Mouse (Mus musculus): Measurements from ENCODE around the gene Stk10.
A peak's percentile ranks its signal among the peaks of the same experiment; 100 is the strongest.
"Not testable (repeated sequence)": the region's sequence is repeated elsewhere in the genome, so short reads cannot be mapped to it uniquely, and the experiment has no call there.

Gene Stk10

DNA sequence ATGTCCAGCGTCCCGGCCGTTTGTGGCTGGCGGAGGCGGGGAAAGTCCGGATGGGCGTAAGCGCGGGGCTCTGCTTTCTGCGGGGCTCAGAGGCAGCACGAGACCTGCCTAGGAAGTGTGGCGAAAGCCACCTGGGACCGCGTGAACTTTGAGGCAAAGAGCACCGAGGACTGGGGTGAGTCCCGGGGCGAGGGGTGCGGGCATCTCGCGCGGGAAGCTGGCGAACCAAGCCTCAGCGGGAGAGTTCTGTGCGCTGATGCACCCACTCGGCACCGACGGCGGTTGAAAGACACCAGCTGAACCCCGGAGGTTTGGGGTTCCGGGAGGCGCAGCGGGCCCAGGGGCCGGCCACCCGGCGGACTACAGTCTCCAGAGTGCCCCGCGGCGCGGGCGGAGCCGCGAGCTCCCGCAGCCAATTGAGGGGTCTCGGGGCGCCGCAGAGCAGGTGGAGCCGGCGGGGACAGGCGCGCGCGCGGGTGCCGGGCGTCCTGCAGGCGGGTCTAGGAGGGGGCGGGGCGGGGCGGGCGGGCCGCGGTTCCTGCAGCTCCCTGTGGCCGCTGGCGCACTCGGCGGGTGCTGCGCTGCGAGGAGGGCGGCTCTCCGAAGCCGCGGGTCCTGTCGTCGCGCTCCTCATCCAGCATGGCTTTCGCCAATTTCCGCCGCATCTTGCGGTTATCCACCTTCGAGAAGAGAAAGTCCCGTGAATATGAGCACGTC is at the start of gene Stk10:
Gene Stk10 (plus strand): TSS at position 541 of the 717 bp plus-strand sequence.
- peak; percentile 84 to 90 for DNase-seq (ENCODE audit: low spot score in 2 of 2)

DNA sequence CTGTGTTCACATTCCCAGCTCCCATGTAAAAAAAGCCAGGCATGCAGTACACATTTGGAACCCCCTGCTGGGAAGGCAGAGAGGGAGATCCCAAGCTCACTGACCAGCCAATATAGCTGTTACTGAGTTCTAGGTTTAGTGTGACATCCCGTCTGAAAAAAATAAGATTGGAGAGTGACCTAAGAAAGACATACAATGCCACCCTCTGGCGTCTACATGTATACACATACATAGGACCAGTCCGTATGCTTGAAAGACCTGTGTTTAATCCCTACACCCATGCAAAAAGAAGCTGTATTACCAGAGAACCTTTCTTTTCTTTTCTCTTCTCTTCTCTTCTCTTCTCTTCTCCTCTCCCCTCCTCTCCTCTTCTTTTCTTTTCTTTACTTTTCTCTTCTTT is 47.8 kb upstream of the Stk10 start:
- DNase-seq (ENCODE audit: low spot score in 2 of 2), result no peak

DNA sequence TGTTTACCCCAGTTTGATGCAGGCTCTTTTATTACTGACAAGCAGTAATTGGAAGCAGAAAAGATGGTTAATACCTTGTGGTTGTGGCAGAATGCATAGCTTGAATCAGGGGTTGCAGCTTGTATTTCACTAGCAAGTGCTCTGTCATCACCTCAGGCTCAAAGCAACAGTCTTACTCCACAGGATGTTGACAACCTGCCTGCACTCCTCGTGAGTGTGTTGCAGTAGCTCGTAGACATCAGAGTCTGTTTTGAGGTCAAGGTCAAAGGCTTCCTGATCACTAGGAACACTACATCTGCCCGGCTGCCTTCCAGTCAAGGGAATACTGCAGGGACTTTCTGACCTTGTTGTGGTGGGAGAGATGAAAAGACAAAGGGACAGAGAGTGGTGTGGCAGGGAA is 46.5 kb upstream of the Stk10 start:
- no peak for DNase-seq (ENCODE audit: low spot score in 2 of 2)

DNA sequence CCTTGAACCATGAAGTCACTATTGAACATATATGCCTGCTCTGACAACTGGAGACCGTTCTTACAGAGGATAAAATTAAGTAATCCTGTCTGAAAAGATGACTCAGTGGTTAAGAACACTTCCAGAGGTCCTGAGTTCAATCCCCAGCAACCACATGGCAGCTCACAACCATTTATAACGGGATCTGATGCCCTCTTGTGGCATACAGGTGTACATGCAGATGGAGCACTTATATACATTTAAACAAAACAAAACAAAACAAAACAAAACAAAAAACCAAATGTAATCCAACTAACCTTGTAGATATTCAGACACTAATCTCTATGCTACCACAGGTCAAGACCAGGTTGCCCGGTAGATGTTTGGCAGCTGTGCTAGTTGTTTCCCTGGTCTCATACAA is 45.6 kb upstream of the Stk10 start:
- DNase-seq (ENCODE audit: low spot score in 2 of 2), result no peak

DNA sequence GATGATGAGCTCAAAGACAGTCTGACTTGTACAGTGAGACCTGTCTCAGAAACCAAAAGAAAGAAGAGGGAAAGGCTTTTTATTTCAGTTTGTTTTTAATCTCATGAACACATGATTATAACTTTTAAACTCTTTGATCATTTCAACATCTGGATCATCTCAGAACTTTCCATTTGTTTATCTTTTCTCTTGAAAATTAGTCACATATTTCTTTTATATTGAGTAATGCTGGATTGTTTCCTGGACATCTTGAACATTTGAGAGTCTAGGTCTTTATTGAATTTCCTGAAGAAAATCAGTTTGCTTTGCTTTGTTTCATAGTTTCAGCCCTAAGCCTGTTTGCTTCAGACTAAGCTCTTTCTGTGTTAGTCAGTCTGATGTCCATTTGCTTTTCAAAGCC is 44.8 kb upstream of the Stk10 start:
- no peak for DNase-seq (ENCODE audit: low spot score in 2 of 2)

DNA sequence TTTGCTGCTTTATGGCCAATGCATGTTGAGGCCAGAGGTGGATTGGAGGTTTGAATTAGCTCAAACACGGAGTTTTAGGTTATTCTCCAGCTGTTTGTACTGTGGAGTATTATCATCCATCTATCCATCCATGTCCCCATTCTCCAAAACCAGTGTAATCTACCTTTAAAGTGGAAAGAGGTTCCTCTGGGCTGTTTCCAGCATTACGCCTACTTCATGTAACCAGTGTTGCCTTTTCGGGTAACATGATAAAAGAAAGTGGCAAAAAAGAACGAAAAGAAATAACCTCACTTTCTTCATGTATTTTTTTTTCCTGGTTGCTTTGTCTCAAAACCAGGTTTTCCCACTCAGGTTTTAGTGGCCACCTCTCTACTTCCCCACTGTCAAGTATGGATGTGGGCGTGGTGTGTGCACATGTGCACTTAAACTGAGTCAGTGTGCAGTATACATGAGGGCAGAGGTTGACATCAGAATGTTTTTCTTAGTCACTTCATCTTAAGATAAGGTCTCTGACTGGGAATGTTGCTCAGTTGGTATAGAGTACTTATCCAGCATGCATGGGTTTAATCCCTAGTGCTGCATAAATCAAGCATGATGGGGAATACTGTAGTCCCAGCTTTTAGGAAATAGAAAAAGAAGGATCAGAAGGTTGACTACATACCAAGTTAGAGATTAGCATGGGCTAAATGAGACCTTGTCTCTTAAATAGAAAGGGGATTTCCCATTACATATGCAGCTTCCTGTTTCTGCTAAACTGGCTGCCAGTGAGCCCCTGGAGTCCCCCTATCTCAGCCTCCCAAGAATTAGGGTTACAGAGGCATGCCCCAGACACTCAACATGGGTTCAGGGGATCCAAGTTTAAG is 44.1 kb upstream of the Stk10 start:
- DNase-seq (ENCODE audit: low spot score in 2 of 2), result no peak

DNA sequence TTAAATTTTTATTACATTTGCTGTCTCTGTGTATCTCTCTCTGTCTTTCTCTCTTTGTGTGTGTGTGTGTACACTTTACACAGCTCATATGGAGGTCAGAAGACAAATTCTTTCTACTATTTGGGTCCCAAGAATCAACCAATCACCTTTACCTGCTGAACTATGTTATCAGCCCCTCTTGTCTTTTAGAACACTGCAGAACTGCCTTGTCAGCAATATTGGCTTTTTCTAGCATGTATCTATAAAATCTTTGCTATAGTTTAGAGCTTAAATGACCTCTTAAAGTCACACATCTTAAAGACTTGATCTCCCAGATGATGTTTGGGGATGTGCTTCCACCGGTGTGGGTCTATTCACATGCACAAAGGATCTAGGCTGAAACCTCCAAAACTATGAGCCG is 42.0 kb upstream of the Stk10 start:
- no peak for DNase-seq (ENCODE audit: low spot score in 2 of 2)

DNA sequence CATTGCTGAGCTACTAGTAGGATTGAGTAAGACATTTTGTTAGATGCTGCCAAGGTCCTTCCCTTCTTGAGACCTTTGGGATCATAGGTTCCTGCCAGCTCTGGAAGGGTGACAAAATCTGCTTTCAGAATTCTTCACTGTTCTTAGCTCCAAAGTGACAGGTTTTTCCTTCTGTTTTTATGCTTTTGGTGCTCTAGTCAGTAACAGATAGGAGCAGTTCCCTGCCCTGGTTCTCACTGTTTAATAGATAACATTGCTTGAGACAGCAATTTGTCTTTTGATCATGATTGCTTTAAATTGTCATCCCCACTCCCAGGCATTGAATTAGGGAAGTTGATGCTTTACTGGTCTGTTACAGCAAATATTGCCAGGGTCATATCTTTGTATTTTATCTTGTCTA is 39.8 kb upstream of the Stk10 start:
- no peak for DNase-seq (ENCODE audit: low spot score in 2 of 2)

DNA sequence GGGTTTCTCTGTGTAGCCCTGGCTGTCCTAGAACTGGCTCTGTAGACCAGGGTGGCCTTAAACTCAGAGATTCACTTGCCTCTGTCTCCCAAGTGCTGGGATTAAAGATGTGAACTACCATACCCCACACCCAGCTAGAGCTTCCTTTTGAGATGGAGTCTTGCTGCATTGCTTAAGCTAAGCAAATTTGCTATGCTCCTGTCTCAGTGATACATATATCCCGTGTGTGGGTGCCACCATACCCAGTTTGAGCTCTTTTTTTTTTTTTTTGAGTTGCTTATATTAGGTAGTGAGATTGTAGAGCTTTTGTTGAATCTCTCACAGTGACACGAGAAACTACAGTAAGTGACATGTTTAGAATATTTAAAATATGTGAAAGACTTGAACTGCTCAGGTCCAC is 37.8 kb upstream of the Stk10 start:
- no peak for DNase-seq (ENCODE audit: low spot score in 2 of 2)

DNA sequence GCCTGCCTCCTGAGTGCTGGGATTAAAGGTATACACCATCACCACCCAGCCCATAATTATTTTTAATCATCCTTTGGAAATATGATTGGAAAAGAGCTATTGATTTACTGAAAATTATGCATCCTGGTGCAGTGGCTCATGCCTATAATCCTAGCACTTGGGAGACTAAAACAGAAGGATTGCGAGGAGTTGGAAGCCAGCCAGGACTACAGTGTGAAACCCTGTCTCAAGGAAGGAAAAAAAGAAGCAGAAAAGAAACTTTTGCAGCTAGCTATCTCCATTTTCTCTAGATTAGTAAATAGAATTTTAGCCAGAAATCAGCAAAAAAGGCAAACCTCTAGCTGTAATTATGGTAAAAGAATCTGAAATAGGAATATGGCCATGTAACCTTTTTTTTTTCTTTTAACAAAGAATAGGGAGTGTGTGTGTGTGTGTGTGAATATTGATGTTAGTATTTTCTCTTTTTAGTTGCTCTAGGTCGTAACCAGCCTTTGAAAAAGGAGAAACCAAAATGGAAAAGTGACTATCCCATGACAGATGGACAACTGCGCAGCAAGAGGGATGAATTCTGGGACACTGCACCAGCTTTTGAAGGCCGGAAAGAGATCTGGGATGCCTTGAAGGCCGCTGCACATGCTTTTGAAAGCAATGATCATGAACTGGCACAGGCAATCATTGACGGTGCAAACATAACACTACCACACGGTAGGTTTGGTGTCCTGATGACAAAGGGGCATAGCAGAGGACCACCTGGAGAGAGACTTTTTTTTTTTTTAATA is 34.2 kb upstream of the Stk10 start:
- DNase-seq (ENCODE audit: low spot score in 2 of 2), result peak; percentile 58 to 76

DNA sequence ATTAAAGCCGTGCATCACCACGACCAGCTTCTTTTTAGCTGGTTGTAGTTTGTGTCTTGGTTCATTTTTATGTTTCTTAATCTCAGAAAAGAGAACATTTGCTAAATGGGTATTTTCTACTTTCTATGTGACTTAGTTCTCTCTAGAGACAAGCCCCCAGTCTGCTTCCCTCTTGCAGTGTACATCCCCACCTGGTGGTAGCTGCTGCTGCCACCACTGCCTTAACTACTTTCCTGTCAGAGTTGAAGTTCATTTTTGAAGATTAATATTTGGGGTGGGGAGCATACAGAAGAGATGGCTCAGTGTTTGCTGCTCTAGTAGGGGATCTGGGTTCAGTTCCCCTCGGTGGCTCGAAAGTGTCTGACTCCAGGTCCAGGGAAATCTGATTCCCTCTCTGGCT is 33.2 kb upstream of the Stk10 start:
- no peak for DNase-seq (ENCODE audit: low spot score in 2 of 2)

DNA sequence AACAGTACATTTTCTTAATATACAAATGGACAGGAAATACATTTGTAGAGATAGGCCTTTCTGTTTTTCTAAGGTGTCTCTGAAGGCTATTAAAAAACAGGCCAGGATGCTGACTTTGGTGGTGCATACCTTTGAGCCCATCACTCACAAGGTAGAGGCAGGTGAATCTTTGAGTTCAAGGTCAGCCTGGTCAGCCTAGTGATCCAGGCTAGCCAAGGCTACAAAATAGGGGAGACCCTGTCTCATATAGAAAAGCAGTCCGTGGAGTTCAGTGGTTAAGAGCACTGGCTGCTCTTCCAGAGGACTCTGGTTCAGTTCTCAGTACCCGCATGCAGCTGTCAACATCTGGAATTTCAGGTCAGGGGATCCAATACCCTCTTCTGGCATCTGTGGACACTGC is 29.4 kb upstream of the Stk10 start:
- DNase-seq (ENCODE audit: low spot score in 2 of 2), result no peak

DNA sequence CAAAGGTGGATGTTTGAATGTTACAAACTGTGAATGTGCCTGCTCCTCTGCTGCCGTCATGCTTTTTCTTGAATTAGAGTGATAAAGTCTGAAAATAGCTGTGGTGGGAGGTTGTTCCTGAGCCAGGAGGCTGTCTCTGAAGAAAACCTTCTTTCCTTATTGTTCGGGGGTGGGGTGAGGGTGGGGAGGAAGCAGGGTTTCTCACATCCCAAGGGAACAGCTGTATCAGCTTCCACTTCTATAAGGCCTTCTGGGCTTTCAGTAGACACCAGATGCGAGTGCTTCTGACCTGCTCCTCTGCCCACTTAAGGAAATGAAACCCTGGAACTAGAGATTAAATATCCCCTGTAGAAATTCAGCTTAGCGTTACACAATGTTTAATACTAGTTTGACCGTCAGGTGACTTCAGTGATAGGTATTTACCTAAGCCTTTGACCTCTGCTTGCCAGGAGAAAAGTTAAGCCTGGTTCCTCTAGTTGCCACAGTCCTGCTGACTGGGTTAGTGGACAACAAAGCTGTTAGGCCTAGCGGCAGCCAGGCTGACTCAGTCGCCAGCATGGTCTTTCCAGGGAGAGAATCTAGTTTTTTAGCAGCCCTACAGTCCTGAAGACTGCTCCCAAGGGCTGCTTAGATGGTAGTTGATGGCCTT is 27.9 kb upstream of the Stk10 start:
- peak in 1 of 2 experiments; percentile 45 for DNase-seq (ENCODE audit: low spot score in 2 of 2)

DNA sequence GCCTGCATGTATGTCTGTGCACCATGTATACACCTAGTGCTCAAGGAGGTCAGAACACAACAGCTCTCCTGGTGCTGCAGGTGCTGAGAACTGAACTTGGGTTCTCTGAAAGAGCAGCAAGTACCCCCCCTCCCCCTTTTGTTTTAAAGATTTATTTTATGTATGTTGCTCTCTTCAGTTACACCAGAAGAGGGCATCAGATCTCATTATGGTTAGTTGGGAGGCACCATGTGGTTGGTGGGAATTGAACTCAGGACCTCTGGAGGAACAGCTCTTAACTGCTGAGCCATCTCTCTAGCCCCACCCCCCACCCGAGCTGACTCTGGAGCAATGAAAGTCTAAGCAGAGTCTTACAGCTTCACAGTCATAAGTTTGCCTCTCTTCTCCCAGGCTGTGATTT is 22.2 kb upstream of the Stk10 start:
- DNase-seq (ENCODE audit: low spot score in 2 of 2), result no peak

DNA sequence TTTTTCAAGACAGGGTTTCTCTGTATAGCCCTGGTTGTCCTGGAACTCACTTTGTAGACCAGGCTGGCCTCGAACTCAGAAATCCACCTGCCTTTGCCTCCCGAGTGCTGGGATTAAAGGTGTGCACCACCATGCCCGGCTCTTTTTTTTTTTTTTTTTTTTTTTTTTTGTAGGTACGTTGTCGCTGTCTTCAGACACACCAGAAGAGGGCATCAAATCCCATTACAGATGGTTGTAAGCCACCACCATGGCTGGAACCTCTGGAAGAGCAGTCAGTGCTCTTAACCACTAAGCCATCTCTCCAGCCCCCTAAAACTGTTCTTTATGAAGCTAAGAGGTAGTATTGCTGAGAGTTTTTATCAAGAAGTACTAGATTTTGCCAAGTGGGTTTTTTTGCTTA is 18.3 kb upstream of the Stk10 start:
- not testable (repeated sequence) for DNase-seq (ENCODE audit: low spot score in 2 of 2)

DNA sequence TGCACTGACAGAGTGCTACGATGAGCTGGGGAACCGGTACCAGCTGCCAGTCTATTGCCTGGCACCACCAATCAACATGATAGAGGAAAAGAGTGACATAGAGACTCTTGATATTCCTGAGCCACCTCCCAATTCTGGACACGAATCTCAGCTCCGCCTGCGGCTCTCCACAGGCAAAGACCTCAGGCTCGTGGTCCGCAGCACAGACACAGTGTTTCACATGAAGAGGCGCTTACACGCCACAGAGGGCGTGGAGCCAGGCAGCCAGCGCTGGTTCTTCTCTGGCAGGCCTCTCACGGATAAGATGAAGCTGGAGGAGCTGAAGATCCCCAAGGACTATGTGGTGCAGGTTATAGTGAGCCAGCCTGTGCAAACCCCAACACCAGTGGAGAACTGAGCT is 17.0 kb upstream of the Stk10 start:
- DNase-seq (ENCODE audit: low spot score in 2 of 2), result no peak

DNA sequence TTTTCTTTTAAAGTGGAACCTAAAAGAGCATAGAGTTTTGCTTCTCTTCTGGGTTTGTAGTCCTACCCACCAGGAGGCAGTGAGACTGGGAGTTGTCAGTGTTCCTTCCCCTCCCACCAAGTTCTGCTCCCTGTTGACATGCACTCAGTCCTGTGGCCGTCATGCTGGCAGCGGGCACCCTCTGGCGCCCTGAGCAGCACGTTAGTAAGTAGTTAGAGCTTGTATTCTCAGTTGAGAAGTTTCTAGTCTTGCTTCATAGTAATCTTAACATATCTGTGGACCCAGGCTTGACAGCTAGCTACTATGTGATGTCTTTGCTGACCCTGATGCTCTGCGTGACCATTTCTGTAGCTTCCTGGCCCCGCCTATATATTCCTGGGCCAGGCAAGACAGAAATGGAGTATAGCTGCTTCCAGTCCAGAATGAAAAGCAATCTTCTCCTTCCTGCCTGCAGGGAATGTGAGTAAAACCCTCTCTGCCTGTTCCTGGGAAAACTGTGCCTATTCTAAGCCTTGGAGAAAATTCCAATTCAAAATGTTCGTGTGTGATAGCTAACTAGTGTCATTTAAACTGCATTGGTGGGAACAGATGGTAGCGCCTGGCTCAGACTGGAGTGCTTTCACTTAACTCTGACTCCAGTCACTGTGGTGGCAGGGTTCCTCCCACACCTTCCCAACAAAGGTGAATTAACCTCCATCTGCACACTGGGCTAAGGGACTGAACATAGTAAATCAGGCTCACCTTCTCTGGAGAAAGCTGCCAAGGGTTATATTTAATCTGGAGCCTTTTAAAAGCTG is 16.0 kb upstream of the Stk10 start:
- DNase-seq (ENCODE audit: low spot score in 2 of 2), result peak; percentile 57 to 76

DNA sequence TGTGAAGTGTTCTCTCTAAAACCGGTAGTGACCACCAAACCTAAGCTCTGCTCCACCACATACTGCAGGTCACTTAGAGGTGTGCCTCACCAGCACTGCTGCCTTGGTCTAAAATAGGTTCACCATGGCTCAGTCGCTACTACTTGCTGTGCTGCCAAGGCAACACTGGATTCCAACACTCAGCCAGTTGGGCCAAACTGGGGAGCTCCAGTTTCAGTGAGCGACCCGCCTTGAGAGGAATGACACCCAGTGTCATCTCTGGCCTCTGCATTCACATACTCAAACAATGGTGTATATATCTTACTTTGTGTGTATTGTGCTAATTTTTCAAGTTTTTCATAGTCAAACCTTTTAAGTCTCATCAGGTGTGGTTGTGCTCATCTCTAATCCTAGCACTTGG is 14.3 kb upstream of the Stk10 start:
- no peak for DNase-seq (ENCODE audit: low spot score in 2 of 2)

DNA sequence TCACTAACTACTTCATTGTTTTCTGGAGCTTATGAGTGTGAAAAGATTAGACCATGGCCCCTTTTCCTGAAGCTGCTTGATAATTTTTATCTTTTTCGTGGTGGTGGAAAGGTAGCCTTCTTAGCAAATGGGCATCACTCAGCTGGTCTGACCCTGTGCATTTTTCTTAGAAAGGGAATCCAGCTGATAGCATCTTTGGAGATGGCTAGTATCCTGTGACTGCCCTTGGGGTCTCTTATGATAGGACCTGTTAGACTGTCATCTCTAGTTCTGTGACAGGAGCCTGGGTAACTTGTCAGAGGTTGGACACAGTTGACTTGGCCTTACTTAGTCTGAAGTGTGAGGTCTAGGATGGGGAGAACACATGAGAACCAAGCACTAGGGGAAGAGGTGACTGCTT is 13.8 kb upstream of the Stk10 start:
- DNase-seq (ENCODE audit: low spot score in 2 of 2), result no peak

DNA sequence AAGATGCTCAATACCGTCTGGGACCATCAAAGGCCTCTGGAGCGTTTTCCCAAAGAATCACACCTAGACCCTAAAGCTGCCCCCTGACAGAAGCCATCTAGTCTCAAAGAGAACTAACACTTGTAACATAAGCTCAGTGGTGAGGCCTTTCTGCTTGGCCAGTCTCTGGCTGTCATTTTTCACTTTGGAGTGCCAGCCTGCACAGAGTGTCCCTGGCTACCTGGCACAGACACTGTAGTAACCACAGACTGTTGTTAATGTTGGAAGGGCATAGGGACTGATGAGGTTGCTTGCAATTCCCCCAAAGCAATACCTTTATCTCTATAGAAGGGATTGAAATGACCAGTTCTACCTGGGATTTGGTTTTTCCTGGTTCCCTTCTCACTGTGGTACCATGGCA is 11.9 kb upstream of the Stk10 start:
- no peak for DNase-seq (ENCODE audit: low spot score in 2 of 2)
